Mouse (Mus musculus) kidney, adult 2 months (tissue): ENCODE data around the gene Olfr70. TPM values are rescaled to one million over a fixed set of nuclear protein-coding genes. Genes with fewer than 3 reads are reported as not detected.
A peak's percentile ranks its signal among the peaks of the same experiment; 100 is the strongest.

ENCODE experiments used
- DNase-seq: peaks from one replicate; pipeline ENCODE4 v3.0.0; 2021
- H3K27ac ChIP-seq: fragments of 200-500 bp; 2 replicates; pipeline ENCODE4 v1.5.1; 2012; ENCODE audit warnings: low read depth, low read length, control low read depth, inconsistent platforms; ENCODE audit not compliant: insufficient read depth
- H3K27me3 ChIP-seq: fragments of 200-500 bp; replicated peaks from 2 replicates; pipeline ENCODE4 v1.6.1; 2012; ENCODE audit warnings: mild to moderate bottlenecking, moderate library complexity, low read length, inconsistent platforms; ENCODE audit not compliant: control insufficient read depth, insufficient read depth
- H3K36me3 ChIP-seq: fragments of 200-500 bp; 2 replicates; pipeline ENCODE4 v1.6.1; 2012; ENCODE audit warnings: mild to moderate bottlenecking, moderate library complexity, low read length, inconsistent platforms; ENCODE audit not compliant: control insufficient read depth, insufficient read depth
- H3K4me1 ChIP-seq: fragments of 200-500 bp; 2 replicates; pipeline ENCODE4 v1.6.1; 2011; ENCODE audit warnings: low read length; ENCODE audit not compliant: control insufficient read depth, insufficient read depth
- H3K4me3 ChIP-seq: fragments of 200-500 bp; 2 replicates; pipeline ENCODE4 v1.5.1; 2011; ENCODE audit warnings: mild to moderate bottlenecking, low read depth, low read length, control low read depth; ENCODE audit not compliant: insufficient read depth
- CTCF ChIP-seq: fragments of 200-500 bp; conservative IDR thresholded peaks from 2 replicates; pipeline ENCODE4 v1.5.1; 2011; ENCODE audit warnings: low read depth, mild to moderate bottlenecking, control low read depth, low read length, moderate library complexity, mixed read lengths; ENCODE audit not compliant: insufficient read depth, insufficient read length
- POLR2A ChIP-seq: fragments of 200-500 bp; IDR thresholded peaks from one replicate; pipeline ENCODE4 v1.6.1; 2011; ENCODE audit warnings: low read depth, low read length, control low read depth
- WGBS: fragments of 180-500 bp; shearing (Covaris S2); methylation state at CpG from one replicate; pipeline ENCODE4 v1.1.7; 2018; 5-methylcytosine and 5-hydroxymethylcytosine counted together
- polyA plus RNA-seq: library from polyadenylated mRNA; depleted of rRNA; stranded (reverse); fragments of >200 nt; gene quantifications from 2 replicates; pipeline ENCODE4 v1.2.3, GENCODE M21; 2012

Gene Olfr70
- polyA plus RNA-seq, 1 experiment = not detected

- Histone ChIP-seq H3K4me3 (no peak overlapping the region), H3K4me1 (peaks cover 3% of the 10 kb centered on the region), H3K27ac (peak overlapping the region; percentile 65), H3K27me3 (no peaks in the 10 kb centered on the region), H3K36me3 (no peaks in the 10 kb centered on the region)
- 62% methylated on average over 12 of the region's 12 CpGs for WGBS
- no peak for TF ChIP-seq CTCF
- no peak for TF ChIP-seq POLR2A
- peak; percentile 62 for DNase-seq
These were observed 25.8 kb upstream of the Olfr70 start for GRCm38 (mm10) chr4:43726228-43726993.

GRCm38 (mm10) chr4:43724764-43725163 is 24.2 kb upstream of the Olfr70 start:
- H3K27me3 ChIP-seq = no peaks in the 10 kb centered on the region
- peaks cover 3% of the 10 kb centered on the region for H3K4me1 ChIP-seq
- no peaks in the 10 kb centered on the region for H3K36me3 ChIP-seq
- DNase-seq = peak; percentile 60
- WGBS = 26% methylated on average over 1 of the region's 1 CpGs
- H3K27ac ChIP-seq = no peak overlapping the region
- no peak for TF ChIP-seq POLR2A
- TF ChIP-seq CTCF = 0 out of 2 replicates have a peak, but pooled peaks have one; percentile 11
- no peak overlapping the region for H3K4me3 ChIP-seq

GRCm38 (mm10) chr4:43722191-43722590 is 21.6 kb upstream of the Olfr70 start:
- Histone ChIP-seq H3K27ac (no peak overlapping the region), H3K4me1 (no peaks in the 10 kb centered on the region), H3K36me3 (no peaks in the 10 kb centered on the region), H3K4me3 (no peak overlapping the region), H3K27me3 (no peaks in the 10 kb centered on the region)
- 91% methylated on average over 4 of the region's 4 CpGs for WGBS
- no peak for TF ChIP-seq CTCF
- no peak for TF ChIP-seq POLR2A
- no peak for DNase-seq

- 61% methylated on average over 14 of the region's 16 CpGs for WGBS
- DNase-seq = no peak
- H3K36me3 ChIP-seq = no peaks in the 10 kb centered on the region
- H3K4me1 ChIP-seq = no peaks in the 10 kb centered on the region
- TF ChIP-seq CTCF (no peak), POLR2A (no peak)
- no peaks in the 10 kb centered on the region for H3K27me3 ChIP-seq
- no peak overlapping the region for H3K27ac ChIP-seq
- no peak overlapping the region for H3K4me3 ChIP-seq
These were observed 20.1 kb upstream of the Olfr70 start for GRCm38 (mm10) chr4:43720491-43721228.

GRCm38 (mm10) chr4:43713652-43714219 is 13.1 kb upstream of the Olfr70 start:
- WGBS = 21% methylated on average over 7 of the region's 7 CpGs
- peak; percentile 84 for DNase-seq
- no peak for TF ChIP-seq POLR2A
- TF ChIP-seq CTCF = no peak

GRCm38 (mm10) chr4:43711821-43712220 is 11.2 kb upstream of the Olfr70 start:
- Histone ChIP-seq H3K36me3 (no peaks in the 10 kb centered on the region), H3K4me3 (no peak overlapping the region), H3K27ac (no peak overlapping the region), H3K4me1 (peaks cover 6% of the 10 kb centered on the region; the same call in 1 of the 2 replicates), H3K27me3 (no peaks in the 10 kb centered on the region)
- DNase-seq = peak; percentile 83
- WGBS = 0% methylated on average over 2 of the region's 2 CpGs
- TF ChIP-seq CTCF (peak; percentile 83), POLR2A (no peak)

More at GRCm38 (mm10) chr4:43713652-43714219, 13.1 kb upstream of the Olfr70 start:
- Histone ChIP-seq H3K36me3 (no peaks in the 10 kb centered on the region), H3K27ac (peak overlapping the region; percentile 18; the same call in 1 of the 2 replicates), H3K4me3 (no peak overlapping the region), H3K4me1 (peaks cover 6% of the 10 kb centered on the region; the same call in 1 of the 2 replicates), H3K27me3 (no peaks in the 10 kb centered on the region)
